Mouse (Mus musculus): Measurements from ENCODE around the gene Add3. TPM values are rescaled to one million over a fixed set of nuclear protein-coding genes. Genes with fewer than 3 reads are reported as not detected.

Add3 gene
- polyA plus RNA-seq, 1 experiment from 2014 or later: 44.8 TPM

- no peaks in the 10 kb centered on the region for H3K36me3 ChIP-seq
- no peak overlapping the region for H3K4me3 ChIP-seq
- ATAC-seq (ENCODE audit: low FRiP score, low read depth): no peak
- no peak overlapping the region for H3K4me2 ChIP-seq (replicated peaks)
- H3K27ac ChIP-seq: no peak overlapping the region
- no peaks in the 10 kb centered on the region for H3K9me3 ChIP-seq
- WGBS: 86% methylated on average over 19 of the region's 19 CpGs
- H3K27me3 ChIP-seq (replicated peaks): no peaks in the 10 kb centered on the region
- 0 out of 2 replicates have a peak, but pooled peaks cover 11% of the 10 kb centered on the region for H3K4me1 ChIP-seq
- no peak overlapping the region for H3K9ac ChIP-seq
Measured at GRCm38 (mm10) chr19:53181003-53181861, 41.0 kb downstream of the Add3 start.

DNA sequence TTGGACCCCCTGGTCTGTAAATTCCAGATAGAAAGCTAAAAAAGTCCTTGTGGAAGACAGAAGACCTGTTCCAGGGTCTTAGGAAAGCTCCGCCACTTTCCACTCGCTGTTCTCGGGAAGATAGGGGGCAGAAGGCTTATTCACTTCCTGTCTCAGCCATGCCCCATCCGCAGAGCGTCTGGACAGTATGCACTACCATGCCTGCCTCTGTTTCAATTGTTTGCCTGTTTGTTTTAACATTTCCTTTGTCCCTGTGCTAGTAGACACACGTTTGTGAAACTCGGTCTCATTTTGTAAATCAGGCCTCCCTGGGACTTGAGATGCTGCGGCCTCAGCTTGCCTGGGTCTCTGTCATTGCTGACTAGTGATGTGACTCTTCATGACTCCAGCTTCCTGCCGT is 43.4 kb downstream of the Add3 start:
- ATAC-seq (ENCODE audit: low FRiP score, low read depth): no peak
- WGBS: 73% methylated on average over 9 of the region's 9 CpGs
- Histone ChIP-seq H3K4me2 (replicated peaks) (no peak overlapping the region), H3K9me3 (no peaks in the 10 kb centered on the region), H3K27ac (no peak overlapping the region), H3K4me1 (0 out of 2 replicates have a peak, but pooled peaks cover 11% of the 10 kb centered on the region), H3K27me3 (replicated peaks) (no peaks in the 10 kb centered on the region), H3K4me3 (no peak overlapping the region), H3K9ac (no peak overlapping the region), H3K36me3 (no peaks in the 10 kb centered on the region)

GRCm38 (mm10) chr19:53184216-53184615 is 44.0 kb downstream of the Add3 start:
- WGBS: 40% methylated on average over 10 of the region's 10 CpGs
- Histone ChIP-seq H3K4me2 (replicated peaks) (no peak overlapping the region), H3K36me3 (no peaks in the 10 kb centered on the region), H3K27ac (no peak overlapping the region), H3K9ac (no peak overlapping the region), H3K4me1 (0 out of 2 replicates have a peak, but pooled peaks cover 11% of the 10 kb centered on the region), H3K4me3 (no peak overlapping the region), H3K27me3 (replicated peaks) (no peaks in the 10 kb centered on the region), H3K9me3 (no peaks in the 10 kb centered on the region)
- no peak for ATAC-seq (ENCODE audit: low FRiP score, low read depth)

DNA sequence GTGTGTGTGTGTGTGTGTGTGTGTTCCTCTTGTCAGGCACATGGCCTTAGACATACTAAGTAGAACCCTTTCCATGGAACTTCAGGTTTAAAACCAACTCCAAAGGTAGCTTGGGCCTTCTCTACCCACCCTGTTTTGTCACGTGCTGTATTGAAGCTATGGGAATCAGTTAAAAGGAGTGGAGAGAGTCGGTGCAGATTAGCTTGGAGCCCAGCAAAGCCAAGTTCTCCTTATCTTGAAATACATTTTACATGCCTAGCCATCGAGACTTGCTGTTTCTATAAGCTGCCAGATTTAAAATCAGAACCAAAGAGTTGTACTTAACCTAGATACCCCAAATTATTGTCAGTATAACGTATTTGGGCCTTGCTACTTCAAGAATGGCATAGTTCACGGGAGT is 44.7 kb downstream of the Add3 start:
- no peak overlapping the region for H3K27ac ChIP-seq
- H3K36me3 ChIP-seq: no peaks in the 10 kb centered on the region
- H3K4me2 ChIP-seq (replicated peaks): no peak overlapping the region
- H3K4me3 ChIP-seq: no peak overlapping the region
- WGBS: 88% methylated on average over 5 of the region's 5 CpGs
- ATAC-seq (ENCODE audit: low FRiP score, low read depth): no peak
- H3K9me3 ChIP-seq: no peaks in the 10 kb centered on the region
- H3K9ac ChIP-seq: no peak overlapping the region
- 0 out of 2 replicates have a peak, but pooled peaks cover 11% of the 10 kb centered on the region for H3K4me1 ChIP-seq
- H3K27me3 ChIP-seq (replicated peaks): no peaks in the 10 kb centered on the region

DNA sequence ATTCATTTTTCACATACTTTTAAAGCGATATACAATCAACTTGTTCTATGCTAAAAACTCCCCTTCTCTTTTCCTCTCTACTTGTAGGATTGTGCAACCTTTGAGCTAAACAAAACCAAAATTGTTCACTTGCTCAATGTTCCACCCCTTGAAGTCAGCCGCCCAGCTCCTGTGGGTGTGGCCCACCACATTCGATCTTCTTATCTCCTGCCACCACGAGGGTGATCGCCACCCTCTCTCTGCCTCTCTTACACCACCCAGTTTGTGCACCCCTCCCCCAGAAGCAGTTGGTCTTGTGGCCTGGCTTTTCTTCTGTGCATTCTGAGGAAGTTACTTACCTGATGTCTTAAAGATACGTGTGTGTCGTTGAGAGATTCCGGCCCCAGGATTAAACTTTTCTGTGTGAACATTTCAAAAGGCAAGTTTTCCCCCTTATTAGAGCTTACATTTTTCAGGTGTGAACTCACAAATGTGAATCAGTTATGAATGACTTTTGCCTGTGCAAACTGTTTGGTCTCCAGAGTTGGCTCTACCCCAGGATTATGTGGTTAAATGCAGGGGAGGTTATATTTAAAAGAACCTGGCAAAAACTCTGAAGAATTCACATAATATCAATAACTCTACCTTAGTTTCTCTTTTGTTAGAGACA is 45.4 kb downstream of the Add3 start:
- H3K4me2 ChIP-seq (replicated peaks): no peak overlapping the region
- WGBS: 73% methylated on average over 8 of the region's 8 CpGs
- no peak for ATAC-seq (ENCODE audit: low FRiP score, low read depth)
- H3K27ac ChIP-seq: no peak overlapping the region
- 0 out of 2 replicates have a peak, but pooled peaks cover 11% of the 10 kb centered on the region for H3K4me1 ChIP-seq
- no peak overlapping the region for H3K9ac ChIP-seq
- H3K9me3 ChIP-seq: no peaks in the 10 kb centered on the region
- H3K27me3 ChIP-seq (replicated peaks): no peaks in the 10 kb centered on the region
- no peak overlapping the region for H3K4me3 ChIP-seq
- H3K36me3 ChIP-seq: no peaks in the 10 kb centered on the region

GRCm38 (mm10) chr19:53186456-53186855 is 46.2 kb downstream of the Add3 start:
- Histone ChIP-seq H3K4me2 (replicated peaks) (no peak overlapping the region), H3K9ac (no peak overlapping the region), H3K27me3 (replicated peaks) (no peaks in the 10 kb centered on the region), H3K36me3 (no peaks in the 10 kb centered on the region), H3K27ac (no peak overlapping the region), H3K9me3 (no peaks in the 10 kb centered on the region), H3K4me1 (0 out of 2 replicates have a peak, but pooled peaks cover 2% of the 10 kb centered on the region), H3K4me3 (no peak overlapping the region)
- no peak for ATAC-seq (ENCODE audit: low FRiP score, low read depth)
- 77% methylated on average over 4 of the region's 4 CpGs for WGBS

GRCm38 (mm10) chr19:53187533-53187932 is 47.3 kb downstream of the Add3 start:
- no peak for ATAC-seq (ENCODE audit: low FRiP score, low read depth)
- Histone ChIP-seq H3K36me3 (no peaks in the 10 kb centered on the region), H3K9ac (no peak overlapping the region), H3K27ac (no peak overlapping the region), H3K9me3 (no peaks in the 10 kb centered on the region), H3K4me2 (replicated peaks) (no peak overlapping the region), H3K4me3 (no peak overlapping the region), H3K4me1 (0 out of 2 replicates have a peak, but pooled peaks cover 2% of the 10 kb centered on the region), H3K27me3 (replicated peaks) (no peaks in the 10 kb centered on the region)
- WGBS: 89% methylated on average over 7 of the region's 7 CpGs

GRCm38 (mm10) chr19:53188186-53188585 is 47.9 kb downstream of the Add3 start:
- Histone ChIP-seq H3K27me3 (replicated peaks) (no peaks in the 10 kb centered on the region), H3K9me3 (no peaks in the 10 kb centered on the region), H3K27ac (no peak overlapping the region), H3K4me2 (replicated peaks) (no peak overlapping the region), H3K36me3 (no peaks in the 10 kb centered on the region), H3K4me1 (0 out of 2 replicates have a peak, but pooled peaks cover 2% of the 10 kb centered on the region), H3K9ac (no peak overlapping the region), H3K4me3 (no peak overlapping the region)
- ATAC-seq (ENCODE audit: low FRiP score, low read depth): no peak
- WGBS: 79% methylated on average over 6 of the region's 6 CpGs

DNA sequence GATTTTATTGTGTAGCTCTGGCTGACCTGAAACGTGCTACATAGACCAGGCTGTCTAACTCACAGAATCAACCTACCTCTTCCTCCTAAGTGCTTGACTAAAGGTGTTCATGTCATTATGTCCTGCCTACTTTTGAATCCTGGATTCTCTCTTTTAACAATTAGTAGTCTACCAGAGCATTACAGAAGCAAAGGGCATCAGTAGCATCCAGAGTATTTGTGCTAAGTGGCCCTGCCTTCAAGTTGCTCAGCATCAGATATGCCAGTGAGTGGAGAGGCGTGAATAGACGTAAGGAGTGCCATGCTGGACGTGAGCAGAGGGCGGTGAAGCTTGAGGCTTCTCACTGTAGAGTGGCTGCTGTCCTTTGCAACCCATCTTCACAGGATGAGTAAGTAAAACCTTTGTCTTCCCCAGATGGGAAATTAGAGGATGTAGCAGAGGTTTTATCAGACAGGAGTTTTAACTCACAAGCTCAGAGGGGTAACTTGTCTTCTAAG is 48.5 kb downstream of the Add3 start:
- H3K4me1 ChIP-seq: 0 out of 2 replicates have a peak, but pooled peaks cover 2% of the 10 kb centered on the region
- H3K9me3 ChIP-seq: no peaks in the 10 kb centered on the region
- no peaks in the 10 kb centered on the region for H3K27me3 ChIP-seq (replicated peaks)
- H3K36me3 ChIP-seq: no peaks in the 10 kb centered on the region
- no peak overlapping the region for H3K4me3 ChIP-seq
- no peak overlapping the region for H3K9ac ChIP-seq
- no peak overlapping the region for H3K27ac ChIP-seq
- H3K4me2 ChIP-seq (replicated peaks): no peak overlapping the region
- no peak for ATAC-seq (ENCODE audit: low FRiP score, low read depth)
- 88% methylated on average over 5 of the region's 5 CpGs for WGBS

DNA sequence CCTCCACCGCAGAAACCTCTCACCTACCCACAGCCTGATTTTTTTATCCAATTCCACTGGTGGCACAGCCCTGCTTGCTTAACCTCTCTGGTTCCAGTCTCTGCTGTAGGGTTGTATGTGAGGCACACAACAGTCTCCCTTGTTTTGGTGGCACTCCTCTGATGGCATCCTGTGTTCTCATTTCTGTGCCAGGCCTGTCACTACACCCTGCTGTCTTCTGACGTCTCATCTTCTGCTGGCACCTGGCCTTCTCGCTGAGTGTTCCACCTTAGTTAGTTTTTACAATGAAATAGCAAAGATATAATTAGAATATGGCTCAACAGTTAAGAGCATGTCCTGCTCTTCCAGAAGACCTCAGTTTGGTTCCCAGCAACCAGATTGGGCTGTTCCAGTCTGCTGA is 49.5 kb downstream of the Add3 start:
- Histone ChIP-seq H3K4me3 (no peak overlapping the region), H3K9me3 (no peaks in the 10 kb centered on the region), H3K9ac (no peak overlapping the region), H3K27me3 (replicated peaks) (no peaks in the 10 kb centered on the region), H3K4me1 (peaks cover 12% of the 10 kb centered on the region), H3K27ac (no peak overlapping the region), H3K36me3 (no peaks in the 10 kb centered on the region), H3K4me2 (replicated peaks) (no peak overlapping the region)
- 96% methylated on average over 3 of the region's 3 CpGs for WGBS
- ATAC-seq (ENCODE audit: low FRiP score, low read depth): no peak

- 90% methylated on average over 3 of the region's 3 CpGs for WGBS
- Histone ChIP-seq H3K9me3 (no peaks in the 10 kb centered on the region), H3K9ac (no peak overlapping the region), H3K27ac (no peak overlapping the region), H3K27me3 (replicated peaks) (no peaks in the 10 kb centered on the region), H3K4me1 (peaks cover 17% of the 10 kb centered on the region), H3K4me3 (no peak overlapping the region), H3K4me2 (replicated peaks) (no peak overlapping the region), H3K36me3 (no peaks in the 10 kb centered on the region)
- no peak for ATAC-seq (ENCODE audit: low FRiP score, low read depth)
Measured at GRCm38 (mm10) chr19:53190232-53190631, 50.0 kb downstream of the Add3 start.

GRCm38 (mm10) chr19:53191867-53192487 is 51.7 kb downstream of the Add3 start:
- no peak for ATAC-seq (ENCODE audit: low FRiP score, low read depth)
- H3K27me3 ChIP-seq (replicated peaks): no peaks in the 10 kb centered on the region
- no peak overlapping the region for H3K4me3 ChIP-seq
- 75% methylated on average over 6 of the region's 6 CpGs for WGBS
- H3K36me3 ChIP-seq: no peaks in the 10 kb centered on the region
- H3K9me3 ChIP-seq: no peaks in the 10 kb centered on the region
- H3K4me1 ChIP-seq: peaks cover 16% of the 10 kb centered on the region
- H3K9ac ChIP-seq: no peak overlapping the region
- no peak overlapping the region for H3K4me2 ChIP-seq (replicated peaks)
- H3K27ac ChIP-seq: no peak overlapping the region

Measured in neural tube, embryonic 12.5 days (tissue).